Mouse (Mus musculus) frontal cortex, adult 2 months (tissue): ENCODE measurements around the gene Diras2. TPM values are rescaled to one million over a fixed set of nuclear protein-coding genes. Genes with fewer than 3 reads are reported as not detected.

ENCODE experiments used
- DNase-seq, 2 experiments: peaks; one replicate each; pipeline ENCODE4 v3.0.0; 2022; ENCODE audit warnings: low spot score in 1 of 2; ENCODE audit errors: extremely low spot score in 1 of 2
- polyA plus RNA-seq: library from polyadenylated mRNA; depleted of rRNA; stranded (reverse); fragments of >200 nt; gene quantifications from 2 replicates; pipeline ENCODE4 v1.2.3, GENCODE M21; 2012; rRNA removed

Gene Diras2
- polyA plus RNA-seq = 126 and 129 TPM in 2 replicates

DNA sequence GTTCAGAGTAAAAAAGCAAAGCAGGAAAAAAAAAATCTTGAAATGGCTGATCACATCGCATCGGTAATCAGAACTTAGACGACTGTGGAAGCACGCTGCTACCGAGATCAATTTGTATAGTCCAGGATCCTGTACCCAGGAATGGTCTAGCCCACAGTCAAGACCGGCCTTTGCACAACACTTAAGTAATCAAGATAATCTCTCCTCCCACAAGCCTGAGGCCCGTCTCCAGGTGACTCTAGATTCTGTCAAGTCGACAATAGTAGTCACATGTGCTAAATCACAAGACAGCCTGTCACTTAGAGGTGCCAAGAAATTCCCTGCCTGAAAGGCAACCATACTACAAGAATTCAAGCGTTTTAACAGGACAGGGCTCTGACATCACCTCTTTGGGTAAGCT is at the start of gene Diras2:
Gene Diras2, minus strand, starts transcription at position 159 of the 400 bp plus-strand sequence.
- no peak for DNase-seq

DNA sequence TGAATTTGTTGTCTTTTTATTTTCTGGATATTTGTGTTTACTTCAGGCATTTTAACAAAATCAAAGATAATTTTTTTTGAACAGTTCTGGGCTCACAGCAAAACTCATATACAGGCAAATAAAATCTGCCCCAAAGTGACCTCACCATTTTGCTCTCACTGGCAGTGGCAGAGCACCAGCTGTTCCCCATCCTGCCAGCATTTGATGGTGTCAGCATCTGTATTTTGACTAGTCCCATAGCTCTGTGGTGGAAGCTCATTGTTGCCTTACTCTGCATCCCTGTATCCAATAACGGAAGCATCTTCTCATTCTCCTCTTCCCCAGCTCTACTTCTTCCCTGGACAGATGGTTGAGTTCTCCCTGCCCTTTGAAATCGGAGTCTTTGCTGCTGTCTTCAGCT is 47.7 kb upstream of the Diras2 start:
- DNase-seq = no peak

DNA sequence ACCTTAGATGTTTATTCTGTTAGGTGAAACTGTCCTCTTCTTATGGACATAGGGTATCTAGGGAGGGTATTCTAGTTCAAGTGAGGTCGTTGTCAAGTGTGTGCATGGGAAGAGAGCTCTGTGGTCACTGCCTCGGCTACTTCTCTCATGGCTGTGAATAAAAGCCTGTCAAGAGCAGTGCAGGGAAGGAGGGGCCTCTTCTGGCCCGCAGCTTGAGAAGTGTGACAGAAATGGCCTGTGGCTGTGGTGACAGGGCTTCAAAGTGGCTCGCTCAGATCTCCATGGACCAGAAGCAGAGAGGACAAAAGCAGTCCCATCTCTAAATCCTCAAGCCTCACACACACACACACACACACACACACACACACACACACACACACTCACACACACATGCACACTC is 46.9 kb upstream of the Diras2 start:
- no peak for DNase-seq

DNA sequence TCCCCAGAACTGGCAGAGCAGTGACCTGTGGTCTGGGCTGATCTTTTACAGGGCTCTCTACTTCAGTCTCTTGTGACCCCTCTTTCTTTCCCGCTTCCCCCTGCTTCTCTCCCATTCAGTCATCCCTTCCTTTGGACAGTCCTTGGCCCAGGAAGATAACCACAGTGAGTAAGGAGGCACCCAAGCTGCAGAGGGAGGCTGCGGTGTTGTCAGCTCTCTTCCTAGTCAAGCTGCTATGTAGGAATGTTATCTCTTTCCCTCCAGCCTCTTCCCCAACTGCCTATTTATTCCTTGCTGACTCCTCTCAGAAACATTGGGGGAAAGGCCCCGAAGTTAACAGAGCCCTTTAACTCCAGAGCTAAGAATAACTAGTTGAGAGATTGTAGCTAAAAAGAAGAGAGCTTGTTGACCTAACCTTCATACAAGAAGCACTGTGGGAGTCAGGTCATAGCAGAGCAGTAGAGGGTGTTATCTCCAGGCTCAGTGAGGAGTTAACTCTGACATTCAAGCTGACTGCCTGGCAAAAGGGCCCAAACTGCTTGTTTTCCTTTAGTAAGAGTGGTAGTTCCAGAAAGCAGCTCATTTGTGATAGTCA is 46.3 kb upstream of the Diras2 start:
- no peak for DNase-seq

DNA sequence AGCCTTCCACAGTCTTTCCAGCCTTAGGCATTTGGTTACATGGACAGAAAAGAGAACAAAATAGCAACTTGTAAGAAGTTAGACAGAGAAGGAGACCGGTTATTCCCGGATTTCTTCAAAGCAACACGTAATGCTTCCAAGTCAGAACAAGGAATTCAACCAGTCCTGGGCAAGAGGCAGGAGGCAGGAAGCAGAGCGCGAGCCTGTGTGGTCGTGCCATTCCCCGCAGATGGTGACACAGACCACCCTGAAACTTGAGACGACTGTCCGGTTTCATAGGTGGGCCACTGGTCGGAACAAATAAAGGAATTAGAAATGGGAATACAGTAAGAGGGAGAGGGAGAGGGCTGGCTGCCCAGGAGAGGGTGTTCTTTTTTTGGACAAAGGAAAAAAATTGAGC is 45.8 kb upstream of the Diras2 start:
- no peak for DNase-seq

DNA sequence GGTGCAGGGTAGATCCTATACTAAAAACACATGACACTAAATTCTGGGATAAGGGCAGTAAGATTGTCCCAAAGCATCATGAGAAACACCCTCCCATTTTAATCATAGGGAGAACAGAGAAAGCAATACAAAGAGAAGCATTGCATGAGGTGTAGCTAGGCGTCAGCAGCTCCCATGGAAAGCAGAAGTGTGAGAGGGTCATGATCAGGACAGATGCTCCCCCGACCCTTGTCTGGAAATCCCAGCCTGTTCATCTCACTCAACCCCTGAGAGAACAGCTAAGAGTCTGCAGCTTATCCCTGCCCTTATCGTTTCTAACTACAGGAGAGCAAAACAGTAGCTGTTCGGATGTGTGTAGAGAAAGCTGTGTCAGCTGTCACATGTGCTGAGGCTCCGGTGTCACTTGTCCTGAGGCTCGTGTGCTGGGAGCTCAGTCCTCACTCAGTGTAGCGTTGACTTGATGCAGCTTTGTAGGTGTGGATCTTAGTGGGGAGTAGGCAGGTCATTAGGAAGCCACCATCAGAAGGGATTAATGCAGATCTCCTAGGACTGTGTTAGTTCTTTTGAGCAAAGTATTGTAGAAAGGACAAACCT is 45.0 kb upstream of the Diras2 start:
- DNase-seq = no peak

DNA sequence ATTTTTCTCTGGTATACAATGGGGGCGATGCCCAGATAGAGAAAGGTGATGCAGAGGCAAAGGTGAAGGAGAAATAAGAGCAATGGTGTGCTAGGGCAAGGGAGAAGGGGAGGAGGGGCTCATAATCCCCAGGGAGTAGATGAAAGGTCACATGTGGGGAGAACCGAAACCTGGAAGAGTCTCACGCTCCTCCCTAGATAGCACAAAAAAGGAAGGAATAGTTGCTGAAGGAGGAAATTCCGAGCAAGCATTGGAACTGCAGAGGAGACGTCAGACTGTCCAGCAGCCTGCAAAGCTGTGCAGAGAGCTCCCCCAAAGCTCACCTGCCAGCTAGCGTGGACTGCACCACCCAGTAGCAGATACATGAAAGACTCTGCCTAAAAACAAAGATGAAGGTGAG is 44.4 kb upstream of the Diras2 start:
- DNase-seq = no peak

DNA sequence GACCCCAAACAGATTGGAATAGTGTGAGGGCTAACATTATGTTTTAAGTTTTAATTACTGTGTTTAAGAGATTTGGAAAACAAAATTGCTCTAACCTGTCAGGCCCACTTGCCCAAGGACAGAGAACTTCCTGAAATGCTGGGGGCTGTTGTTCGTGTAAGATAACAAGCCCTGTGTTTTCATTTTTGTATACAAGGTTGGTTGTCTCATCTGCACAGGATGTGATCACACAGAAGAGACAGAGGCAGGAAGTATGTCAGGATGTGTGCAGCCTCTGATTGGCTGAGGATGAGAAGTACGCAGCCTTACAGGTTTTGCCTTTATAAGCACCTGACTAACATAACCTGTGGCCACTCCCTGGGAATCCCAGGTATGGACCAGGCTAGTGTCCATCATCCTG is 43.2 kb upstream of the Diras2 start:
- no peak for DNase-seq

DNA sequence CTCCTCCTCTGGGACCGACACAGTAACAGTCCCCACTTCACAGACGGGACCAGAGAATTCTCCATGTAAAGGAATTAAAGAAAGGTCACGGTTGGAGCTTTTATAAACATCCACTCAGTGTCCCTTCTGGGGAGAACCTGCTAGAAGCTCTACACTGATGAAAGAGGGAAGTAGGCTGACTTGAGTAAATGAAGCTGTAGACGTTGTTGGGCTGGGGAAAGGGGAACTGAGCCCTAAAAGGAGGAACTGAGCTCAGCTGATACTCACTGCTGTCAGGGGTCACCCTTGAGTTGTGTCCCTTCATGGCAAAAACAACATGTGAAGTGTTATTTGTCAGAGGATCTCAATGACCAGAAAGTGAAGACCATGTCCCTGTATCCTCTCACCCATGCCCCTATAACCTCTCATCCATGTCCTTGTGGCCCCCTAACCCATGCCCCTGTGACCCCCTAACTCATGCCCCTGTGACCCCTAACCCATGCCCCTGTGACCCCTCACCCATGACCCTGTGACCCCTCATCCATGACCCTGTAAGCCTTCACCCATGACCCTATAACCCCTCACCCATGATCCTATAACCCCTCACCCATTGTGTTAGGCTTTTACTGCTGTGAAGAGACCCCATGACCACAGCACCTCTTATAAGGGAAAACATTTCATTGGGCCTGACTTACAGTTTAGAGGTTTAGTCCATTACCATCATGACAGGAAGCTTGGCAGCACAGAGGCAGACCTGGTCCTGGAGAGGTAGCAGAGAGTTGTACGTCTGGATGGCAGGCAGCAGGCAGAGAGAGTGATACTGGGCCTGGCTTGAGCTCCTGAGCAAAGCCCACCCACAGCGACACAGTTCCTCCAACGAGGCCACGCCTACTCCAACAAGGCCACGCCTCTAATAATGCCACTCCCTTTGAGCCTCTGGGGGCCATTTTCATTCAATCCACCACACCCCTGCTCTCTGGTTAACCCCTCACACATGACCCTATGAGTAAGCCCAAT is 41.7 kb upstream of the Diras2 start:
- DNase-seq = no peak

DNA sequence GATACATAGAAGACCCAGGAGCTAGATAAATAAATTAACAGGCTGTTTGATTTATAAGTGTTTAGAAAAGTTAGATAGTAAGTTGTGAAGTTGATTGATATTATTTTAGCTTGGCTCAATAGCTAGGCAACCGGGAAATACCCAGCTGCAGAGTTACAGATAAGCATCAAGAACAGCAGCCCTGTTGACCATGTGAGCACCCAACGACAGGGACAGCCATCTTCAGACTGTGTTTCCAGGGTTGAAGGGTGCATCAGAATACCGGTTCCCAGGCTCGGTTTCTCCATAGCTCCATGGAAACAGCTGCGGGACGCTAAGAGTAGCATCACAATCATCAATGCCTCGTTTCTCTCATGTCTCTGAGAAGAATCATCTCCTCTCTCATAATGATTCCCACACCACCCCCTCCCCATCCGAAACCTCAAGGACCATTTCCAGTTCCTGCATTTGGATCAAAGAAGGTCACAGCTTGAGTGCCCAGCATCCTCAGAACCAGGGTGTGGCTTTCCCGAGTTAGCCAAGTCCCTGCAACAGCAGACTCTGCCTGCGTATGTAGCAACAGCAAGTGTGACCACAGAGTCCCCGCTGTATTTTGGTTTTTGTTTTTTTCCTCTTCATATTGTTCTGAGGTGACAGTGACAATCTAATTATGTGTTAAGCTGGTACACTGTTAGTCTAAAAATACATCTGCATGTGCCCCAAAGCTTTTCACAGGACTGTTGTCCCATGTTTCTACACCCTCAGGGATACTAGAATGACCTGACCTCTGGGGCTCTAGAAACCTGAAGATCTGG is 40.7 kb upstream of the Diras2 start:
- DNase-seq = no peak

DNA sequence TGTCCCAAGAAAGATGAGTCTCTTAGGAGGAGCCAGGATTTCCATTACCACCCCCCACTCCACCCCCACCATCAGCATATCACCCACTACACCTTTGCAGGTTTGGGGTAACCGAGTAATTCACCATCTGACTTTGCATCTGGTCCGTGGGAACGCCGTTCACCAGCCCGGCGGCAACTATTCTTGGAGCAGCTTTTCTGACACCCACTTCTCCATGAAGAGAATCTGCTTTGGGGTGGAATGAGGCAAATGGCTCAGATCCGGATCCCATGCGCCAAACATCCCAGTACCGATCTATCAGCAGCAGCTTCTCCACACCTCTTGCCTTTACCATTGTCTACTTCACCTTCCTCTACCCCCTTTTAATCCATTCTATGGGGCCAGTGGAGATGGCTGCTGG is 39.2 kb upstream of the Diras2 start:
- peak; percentile 76 to 79 for DNase-seq

DNA sequence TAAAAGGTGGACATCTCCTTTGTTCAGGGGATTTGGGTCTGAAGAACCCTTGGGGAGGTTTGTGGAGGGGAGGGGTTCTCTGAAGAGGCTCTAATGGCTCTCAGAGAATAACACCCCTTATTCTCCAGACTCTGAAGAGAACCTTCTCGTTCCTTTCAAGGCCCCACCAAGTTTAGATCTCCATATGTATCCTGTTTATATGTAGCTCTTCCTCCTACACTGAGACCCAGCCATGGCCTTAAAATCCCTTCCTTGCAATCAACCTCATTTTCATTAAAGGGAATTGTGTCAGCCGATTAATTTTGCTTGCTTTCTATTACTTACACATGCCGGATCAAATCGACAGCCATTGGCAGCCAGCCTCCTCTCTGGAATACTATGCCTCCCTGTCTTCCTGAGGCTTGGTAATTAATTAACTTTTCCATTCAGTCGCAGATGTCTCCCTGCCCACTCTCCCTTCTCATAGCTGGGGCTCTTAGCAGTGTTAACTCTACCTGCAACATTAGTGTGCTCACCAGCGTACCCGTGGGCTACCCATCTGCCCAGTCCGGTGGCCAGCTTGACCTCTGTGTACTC is 38.2 kb upstream of the Diras2 start:
- no peak for DNase-seq

DNA sequence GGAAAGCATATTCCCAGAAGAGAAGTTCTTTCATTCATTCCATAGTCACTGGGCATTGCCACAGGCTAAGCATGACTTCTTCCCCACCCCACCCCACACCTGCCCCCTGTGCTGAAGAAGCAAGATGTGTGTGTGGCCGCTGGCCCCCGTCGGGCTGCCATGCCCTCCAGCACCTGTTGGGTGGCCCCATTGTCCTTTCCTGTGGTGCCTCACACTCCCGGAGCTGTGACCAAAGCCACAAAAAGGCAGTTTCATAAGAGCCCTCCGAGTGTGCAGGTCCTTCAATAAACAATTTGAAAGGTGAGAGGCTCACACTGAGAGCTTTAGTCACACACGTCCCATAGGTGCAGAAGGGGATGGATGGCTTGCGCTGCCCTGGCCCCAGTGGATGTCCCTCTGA is 35.7 kb upstream of the Diras2 start:
- no peak for DNase-seq

DNA sequence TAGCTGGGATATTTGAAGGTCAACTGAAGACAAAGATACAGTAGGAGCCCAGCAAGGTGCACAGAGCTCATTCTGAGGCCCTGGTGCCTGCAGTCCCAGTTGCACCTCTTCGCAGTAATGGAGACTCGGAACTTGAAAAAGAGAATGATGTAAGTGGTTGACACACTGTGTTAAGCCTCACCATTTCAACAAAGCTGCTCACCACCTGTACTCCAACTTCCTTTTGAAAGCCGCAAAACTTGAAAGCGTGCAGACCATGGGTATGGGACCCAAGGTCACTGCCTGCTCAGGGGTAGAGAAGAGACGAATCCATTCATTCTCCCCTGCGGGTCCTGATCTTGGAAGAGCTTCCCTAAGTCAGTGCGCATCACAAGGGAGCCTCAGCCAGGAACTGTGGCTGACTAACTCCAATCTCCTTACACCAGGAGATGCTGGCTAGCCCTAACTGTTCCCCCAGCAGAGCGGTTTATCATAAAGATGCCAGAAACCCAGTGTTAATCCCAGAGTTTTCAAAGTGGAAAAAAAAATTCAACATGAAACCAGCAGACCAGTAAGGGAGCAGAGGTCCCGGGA is 35.2 kb upstream of the Diras2 start:
- DNase-seq = no peak

DNA sequence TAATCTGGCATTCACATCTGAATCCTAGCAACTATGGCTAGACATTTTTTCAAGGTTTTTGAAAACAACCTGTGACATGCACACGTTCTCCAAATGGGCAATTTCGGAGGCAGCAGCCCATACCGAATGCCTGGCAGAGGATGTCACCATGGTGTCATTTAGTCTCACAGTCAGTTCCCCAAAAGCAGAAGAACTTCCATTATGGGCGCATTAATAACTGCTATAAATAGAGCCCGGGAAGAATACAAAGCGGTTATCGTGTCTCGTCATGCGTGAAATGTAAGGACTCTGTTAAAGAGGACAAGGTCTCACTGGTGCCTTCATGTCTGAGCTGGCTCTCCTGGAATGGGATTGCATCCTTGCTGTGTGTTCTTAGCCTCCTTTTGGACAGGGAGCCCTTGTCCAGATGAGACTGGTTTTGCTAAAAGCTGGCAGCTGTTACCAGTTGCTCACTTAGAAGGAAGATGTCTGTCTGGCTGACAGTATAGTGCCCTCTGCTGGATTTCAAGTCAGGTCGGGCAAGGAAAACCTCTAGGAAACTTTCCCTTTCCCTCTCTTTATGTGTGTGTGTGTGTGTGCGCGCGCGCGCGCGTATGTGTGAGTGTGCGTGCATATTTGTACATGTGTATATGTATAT is 34.1 kb upstream of the Diras2 start:
- peak in 1 of 2 experiments; percentile 68 for DNase-seq

DNA sequence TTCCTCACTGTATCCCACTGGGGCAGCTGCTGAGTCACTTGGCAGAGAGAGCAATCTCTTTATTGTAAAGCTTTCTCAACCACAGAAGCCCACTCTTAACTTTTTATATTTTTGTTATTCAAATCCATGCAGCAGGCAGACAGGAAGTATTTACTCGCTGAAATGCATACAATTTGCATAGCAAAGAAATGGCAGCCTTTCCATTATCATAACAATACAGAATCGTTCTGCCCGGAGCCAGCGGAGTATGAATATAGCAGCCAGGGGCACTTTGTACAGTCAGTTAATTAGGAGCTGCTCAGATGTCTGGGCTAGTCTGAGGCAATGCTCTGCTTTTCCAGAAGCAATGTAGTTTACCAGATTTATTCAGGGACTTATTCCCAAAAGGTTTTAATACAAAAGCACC is 31.1 kb upstream of the Diras2 start:
- DNase-seq = no peak

DNA sequence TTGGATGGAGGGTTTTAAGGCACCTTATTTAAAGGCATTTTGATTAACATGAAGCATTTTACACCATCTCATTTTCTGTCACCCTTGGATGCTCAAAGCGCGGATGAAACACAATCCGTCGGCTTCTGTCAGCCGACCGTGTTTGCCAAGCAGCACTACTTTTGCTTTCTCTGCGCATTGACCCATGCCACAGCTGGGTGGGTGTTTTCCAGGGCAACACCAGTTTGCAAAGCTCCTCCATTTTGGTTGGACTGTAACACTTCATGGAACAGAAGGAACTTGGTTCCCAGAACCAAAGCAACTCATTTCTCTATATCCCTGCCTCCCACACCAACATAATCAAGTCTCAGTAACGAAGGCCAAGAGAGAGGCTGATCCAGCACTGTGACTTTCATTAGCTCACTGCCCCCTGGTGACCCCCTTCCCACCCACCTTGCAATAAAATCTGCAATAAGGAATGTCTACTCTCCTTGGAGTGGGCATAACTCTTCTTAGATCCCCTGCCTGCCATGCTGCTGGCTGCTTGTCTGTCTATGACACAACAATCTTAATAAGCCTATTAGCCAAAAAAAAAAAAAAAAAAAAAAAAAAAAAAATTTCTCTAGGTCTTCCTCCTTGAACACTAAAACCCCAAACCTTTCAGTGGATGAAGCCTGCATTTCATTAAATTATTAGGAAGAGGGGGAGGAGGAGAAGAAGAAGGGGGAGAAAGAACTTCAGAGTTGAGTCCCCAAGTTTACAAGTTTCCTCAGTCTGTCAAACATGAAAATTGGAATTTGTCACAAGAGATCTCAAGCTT is 30.5 kb upstream of the Diras2 start:
- DNase-seq = no peak

DNA sequence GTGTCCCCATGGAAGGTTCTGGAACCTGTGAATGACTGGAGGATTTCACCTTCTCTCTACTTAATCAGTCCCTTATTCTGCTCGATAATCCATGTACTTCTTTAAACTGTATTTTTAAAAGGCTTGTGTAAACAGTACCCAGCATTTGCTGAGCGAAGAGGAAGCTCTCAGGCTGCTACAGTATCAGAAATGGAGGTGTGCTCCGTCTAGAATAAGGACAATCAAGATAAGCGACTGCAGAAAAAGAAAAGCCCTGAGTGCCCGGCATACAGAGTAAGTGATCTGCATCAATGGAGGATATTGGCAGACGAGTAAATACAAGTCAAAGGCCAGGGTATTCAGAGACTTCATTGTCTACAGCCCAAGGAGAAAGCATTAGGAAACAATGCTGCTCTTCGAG is 26.3 kb upstream of the Diras2 start:
- DNase-seq = no peak

DNA sequence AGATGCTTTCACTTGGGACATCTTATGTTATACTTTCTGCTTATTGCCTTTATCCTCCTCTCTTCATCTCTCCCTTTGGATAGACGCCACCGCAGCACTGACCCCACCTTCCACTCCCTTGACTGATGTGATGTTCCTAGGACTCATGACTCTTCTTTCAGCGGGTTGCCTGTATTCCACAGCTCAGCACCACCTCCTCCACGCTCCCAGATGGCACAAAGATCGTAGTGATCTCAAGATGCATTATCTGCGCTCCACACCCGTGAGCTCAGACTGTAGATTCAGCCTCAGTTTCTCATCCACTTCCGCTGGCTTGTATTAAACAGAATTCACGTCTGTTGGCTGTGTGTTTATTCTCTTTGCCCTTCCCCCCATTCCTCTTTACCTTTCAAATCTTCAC is 23.6 kb upstream of the Diras2 start:
- no peak for DNase-seq
